Mouse (Mus musculus): ENCODE data around the gene Galnt16. TPM values are rescaled to one million over a fixed set of nuclear protein-coding genes. Genes with fewer than 3 reads are reported as not detected.

The Galnt16 gene
- polyA plus RNA-seq, 1 experiment from 2014 or later = 13.1 TPM

GRCm38 (mm10) chr12:80595566-80595965 is 77.5 kb downstream of the Galnt16 start:
- Histone ChIP-seq H3K36me3 (ENCODE audit: control insufficient read depth, insufficient read depth, low read length) (0 out of 2 replicates have a peak, but pooled peaks cover 4% of the 10 kb centered on the region), H3K9me3 (ENCODE audit: control insufficient read depth, low read length) (no peaks in the 10 kb centered on the region), H3K27me3 (replicated peaks; ENCODE audit: control insufficient read depth, insufficient read depth, low read length) (no peaks in the 10 kb centered on the region), H3K4me1 (ENCODE audit: control insufficient read depth, insufficient read depth, low read length) (no peaks in the 10 kb centered on the region), H3K4me3 (ENCODE audit: low read depth, low read length) (no peak overlapping the region), H3K27ac (replicated peaks; ENCODE audit: low read depth, low read length) (no peak overlapping the region), H3K4me2 (ENCODE audit: low read depth, low read length) (no peak overlapping the region), H3K9ac (ENCODE audit: low read depth, low read length) (no peak overlapping the region)
- WGBS = 94% methylated on average over 4 of the region's 4 CpGs
- DNase-seq (ENCODE audit: low spot score) = no peak
- ATAC-seq (ENCODE audit: low read depth) = no peak

- no peaks in the 10 kb centered on the region for H3K27me3 ChIP-seq (replicated peaks; ENCODE audit: control insufficient read depth, insufficient read depth, low read length)
- 83% methylated on average over 4 of the region's 4 CpGs for WGBS
- DNase-seq (ENCODE audit: low spot score) (no peak), ATAC-seq (ENCODE audit: low read depth) (no peak)
- H3K27ac ChIP-seq (replicated peaks; ENCODE audit: low read depth, low read length) = no peak overlapping the region
- H3K4me1 ChIP-seq (ENCODE audit: control insufficient read depth, insufficient read depth, low read length) = no peaks in the 10 kb centered on the region
- no peaks in the 10 kb centered on the region for H3K9me3 ChIP-seq (ENCODE audit: control insufficient read depth, low read length)
- H3K4me2 ChIP-seq (ENCODE audit: low read depth, low read length) = no peak overlapping the region
- H3K9ac ChIP-seq (ENCODE audit: low read depth, low read length) = no peak overlapping the region
- no peaks in the 10 kb centered on the region for H3K36me3 ChIP-seq (ENCODE audit: control insufficient read depth, insufficient read depth, low read length)
- no peak overlapping the region for H3K4me3 ChIP-seq (ENCODE audit: low read depth, low read length)
Measured at GRCm38 (mm10) chr12:80595968-80596367, 77.9 kb downstream of the Galnt16 start.

GRCm38 (mm10) chr12:80598236-80598635 is 80.2 kb downstream of the Galnt16 start:
- Histone ChIP-seq H3K4me1 (ENCODE audit: control insufficient read depth, insufficient read depth, low read length) (no peaks in the 10 kb centered on the region), H3K4me3 (ENCODE audit: low read depth, low read length) (no peak overlapping the region), H3K9ac (ENCODE audit: low read depth, low read length) (no peak overlapping the region), H3K27me3 (replicated peaks; ENCODE audit: control insufficient read depth, insufficient read depth, low read length) (no peaks in the 10 kb centered on the region), H3K4me2 (ENCODE audit: low read depth, low read length) (no peak overlapping the region), H3K36me3 (ENCODE audit: control insufficient read depth, insufficient read depth, low read length) (no peaks in the 10 kb centered on the region), H3K9me3 (ENCODE audit: control insufficient read depth, low read length) (no peaks in the 10 kb centered on the region), H3K27ac (replicated peaks; ENCODE audit: low read depth, low read length) (peak overlapping the region; percentile 33; the same call in 1 of the 2 replicates)
- ATAC-seq (ENCODE audit: low read depth) (no peak), DNase-seq (ENCODE audit: low spot score) (no peak)
- WGBS = 25% methylated on average over 7 of the region's 7 CpGs

- Histone ChIP-seq H3K36me3 (ENCODE audit: control insufficient read depth, insufficient read depth, low read length) (no peaks in the 10 kb centered on the region), H3K27ac (replicated peaks; ENCODE audit: low read depth, low read length) (no peak overlapping the region; the same call in 1 of the 2 replicates), H3K4me1 (ENCODE audit: control insufficient read depth, insufficient read depth, low read length) (no peaks in the 10 kb centered on the region), H3K4me2 (ENCODE audit: low read depth, low read length) (no peak overlapping the region), H3K9me3 (ENCODE audit: control insufficient read depth, low read length) (no peaks in the 10 kb centered on the region), H3K27me3 (replicated peaks; ENCODE audit: control insufficient read depth, insufficient read depth, low read length) (no peaks in the 10 kb centered on the region), H3K9ac (ENCODE audit: low read depth, low read length) (no peak overlapping the region), H3K4me3 (ENCODE audit: low read depth, low read length) (no peak overlapping the region)
- ATAC-seq (ENCODE audit: low read depth) (no peak), DNase-seq (ENCODE audit: low spot score) (peak; percentile 40)
- 48% methylated on average over 6 of the region's 6 CpGs for WGBS
Measured at GRCm38 (mm10) chr12:80598756-80599155, 80.7 kb downstream of the Galnt16 start.

GRCm38 (mm10) chr12:80601597-80602269 is 83.7 kb downstream of the Galnt16 start:
- Histone ChIP-seq H3K36me3 (ENCODE audit: control insufficient read depth, insufficient read depth, low read length) (no peaks in the 10 kb centered on the region), H3K4me1 (ENCODE audit: control insufficient read depth, insufficient read depth, low read length) (no peaks in the 10 kb centered on the region)
- DNase-seq (ENCODE audit: low spot score) = no peak

GRCm38 (mm10) chr12:80602432-80602831 is 84.4 kb downstream of the Galnt16 start:
- 95% methylated on average over 5 of the region's 5 CpGs for WGBS
- Histone ChIP-seq H3K9ac (ENCODE audit: low read depth, low read length) (no peak overlapping the region), H3K4me1 (ENCODE audit: control insufficient read depth, insufficient read depth, low read length) (no peaks in the 10 kb centered on the region)

More at GRCm38 (mm10) chr12:80601597-80602269, 83.7 kb downstream of the Galnt16 start:
- no peaks in the 10 kb centered on the region for H3K9me3 ChIP-seq (ENCODE audit: control insufficient read depth, low read length)
- WGBS = 74% methylated on average over 9 of the region's 9 CpGs
- ATAC-seq (ENCODE audit: low read depth) = no peak
- H3K27ac ChIP-seq (replicated peaks; ENCODE audit: low read depth, low read length) = no peak overlapping the region
- no peak overlapping the region for H3K9ac ChIP-seq (ENCODE audit: low read depth, low read length)
- no peak overlapping the region for H3K4me3 ChIP-seq (ENCODE audit: low read depth, low read length)
- H3K4me2 ChIP-seq (ENCODE audit: low read depth, low read length) = no peak overlapping the region
- H3K27me3 ChIP-seq (replicated peaks; ENCODE audit: control insufficient read depth, insufficient read depth, low read length) = no peaks in the 10 kb centered on the region

GRCm38 (mm10) chr12:80603566-80603965 is 85.5 kb downstream of the Galnt16 start:
- H3K9me3 ChIP-seq (ENCODE audit: control insufficient read depth, low read length) = no peaks in the 10 kb centered on the region
- H3K27ac ChIP-seq (replicated peaks; ENCODE audit: low read depth, low read length) = no peak overlapping the region
- no peaks in the 10 kb centered on the region for H3K27me3 ChIP-seq (replicated peaks; ENCODE audit: control insufficient read depth, insufficient read depth, low read length)
- WGBS = 31% methylated on average over 4 of the region's 4 CpGs
- peak; percentile 58 for DNase-seq (ENCODE audit: low spot score)
- H3K9ac ChIP-seq (ENCODE audit: low read depth, low read length) = no peak overlapping the region
- no peak overlapping the region for H3K4me2 ChIP-seq (ENCODE audit: low read depth, low read length)
- no peaks in the 10 kb centered on the region for H3K4me1 ChIP-seq (ENCODE audit: control insufficient read depth, insufficient read depth, low read length)
- H3K36me3 ChIP-seq (ENCODE audit: control insufficient read depth, insufficient read depth, low read length) = no peaks in the 10 kb centered on the region
- peak; percentile 47; the same call in 1 of the 2 replicates for ATAC-seq (ENCODE audit: low read depth)
- no peak overlapping the region for H3K4me3 ChIP-seq (ENCODE audit: low read depth, low read length)

More at GRCm38 (mm10) chr12:80602432-80602831, 84.4 kb downstream of the Galnt16 start:
- Histone ChIP-seq H3K27ac (replicated peaks; ENCODE audit: low read depth, low read length) (no peak overlapping the region), H3K36me3 (ENCODE audit: control insufficient read depth, insufficient read depth, low read length) (no peaks in the 10 kb centered on the region), H3K4me2 (ENCODE audit: low read depth, low read length) (no peak overlapping the region), H3K27me3 (replicated peaks; ENCODE audit: control insufficient read depth, insufficient read depth, low read length) (no peaks in the 10 kb centered on the region), H3K4me3 (ENCODE audit: low read depth, low read length) (no peak overlapping the region), H3K9me3 (ENCODE audit: control insufficient read depth, low read length) (no peaks in the 10 kb centered on the region)
- ATAC-seq (ENCODE audit: low read depth) (no peak), DNase-seq (ENCODE audit: low spot score) (no peak)

GRCm38 (mm10) chr12:80604218-80604617 is 86.1 kb downstream of the Galnt16 start:
- Histone ChIP-seq H3K9ac (ENCODE audit: low read depth, low read length) (no peak overlapping the region), H3K36me3 (ENCODE audit: control insufficient read depth, insufficient read depth, low read length) (no peaks in the 10 kb centered on the region), H3K9me3 (ENCODE audit: control insufficient read depth, low read length) (no peaks in the 10 kb centered on the region), H3K27me3 (replicated peaks; ENCODE audit: control insufficient read depth, insufficient read depth, low read length) (no peaks in the 10 kb centered on the region), H3K4me1 (ENCODE audit: control insufficient read depth, insufficient read depth, low read length) (no peaks in the 10 kb centered on the region), H3K4me3 (ENCODE audit: low read depth, low read length) (no peak overlapping the region), H3K4me2 (ENCODE audit: low read depth, low read length) (no peak overlapping the region), H3K27ac (replicated peaks; ENCODE audit: low read depth, low read length) (0 out of 2 replicates have a peak overlapping the region, but pooled peaks have one; percentile 28)
- DNase-seq (ENCODE audit: low spot score) (no peak), ATAC-seq (ENCODE audit: low read depth) (no peak)
- WGBS = 88% methylated on average over 2 of the region's 2 CpGs

- ATAC-seq (ENCODE audit: low read depth) = no peak
- DNase-seq (ENCODE audit: low spot score) = no peak
- Histone ChIP-seq H3K36me3 (ENCODE audit: control insufficient read depth, insufficient read depth, low read length) (no peaks in the 10 kb centered on the region), H3K27ac (replicated peaks; ENCODE audit: low read depth, low read length) (no peak overlapping the region), H3K4me1 (ENCODE audit: control insufficient read depth, insufficient read depth, low read length) (no peaks in the 10 kb centered on the region), H3K9ac (ENCODE audit: low read depth, low read length) (no peak overlapping the region), H3K27me3 (replicated peaks; ENCODE audit: control insufficient read depth, insufficient read depth, low read length) (no peaks in the 10 kb centered on the region), H3K9me3 (ENCODE audit: control insufficient read depth, low read length) (no peaks in the 10 kb centered on the region), H3K4me3 (ENCODE audit: low read depth, low read length) (no peak overlapping the region), H3K4me2 (ENCODE audit: low read depth, low read length) (no peak overlapping the region)
- WGBS = 71% methylated on average over 1 of the region's 1 CpGs
Measured at GRCm38 (mm10) chr12:80608576-80608975, 90.5 kb downstream of the Galnt16 start.
